Mouse (Mus musculus) liver, adult 2 months (tissue): ENCODE measurements at regions not wholly inside any gene's neighbourhood (a gene's known extent, or its start where the extent isn't known, plus 50 kb on each side); places are given as distances from the start of the nearest gene placed in this dataset.

ENCODE experiments used
- DNase-seq: peaks from one replicate; pipeline ENCODE4 v3.0.0-alpha.2; 2011; ENCODE audit warnings: low read depth, low spot score; ENCODE audit errors: extremely low read depth
- H3K27ac ChIP-seq: fragments of 200-500 bp; replicated peaks from 2 replicates; pipeline ENCODE4 v1.5.1; 2012; ENCODE audit warnings: low read depth, mild to moderate bottlenecking, control low read depth, inconsistent platforms, low read length; ENCODE audit not compliant: insufficient read depth
- H3K27me3 ChIP-seq: fragments of 200-500 bp; 2 replicates; pipeline ENCODE4 v1.6.1; 2012; ENCODE audit warnings: mild to moderate bottlenecking, moderate library complexity, low read length, inconsistent platforms; ENCODE audit not compliant: control insufficient read depth, insufficient read depth
- H3K36me3 ChIP-seq: fragments of 200-500 bp; 2 replicates; pipeline ENCODE4 v1.6.1; 2012; ENCODE audit warnings: low read length, inconsistent platforms; ENCODE audit not compliant: control insufficient read depth, insufficient read depth
- H3K4me1 ChIP-seq: fragments of 200-500 bp; 2 replicates; pipeline ENCODE4 v1.6.1; 2011; ENCODE audit warnings: low read length; ENCODE audit not compliant: control insufficient read depth, insufficient read depth
- H3K4me3 ChIP-seq: fragments of 200-500 bp; 2 replicates; pipeline ENCODE4 v1.5.1; 2011; ENCODE audit warnings: low read depth, mild to moderate bottlenecking, control low read depth, low read length, moderate library complexity; ENCODE audit not compliant: insufficient read depth
- H3K79me2 ChIP-seq: fragments of 200-500 bp; 2 replicates; pipeline ENCODE4 v1.6.1; 2012; ENCODE audit warnings: inconsistent platforms, mild to moderate bottlenecking, low read length, moderate library complexity; ENCODE audit not compliant: control insufficient read depth, insufficient read depth
- H3K9ac ChIP-seq: fragments of 200-500 bp; 2 replicates; pipeline ENCODE4 v1.6.1; 2012; ENCODE audit warnings: low read depth, mild to moderate bottlenecking, control low read depth, inconsistent platforms, low read length
- CTCF ChIP-seq: fragments of 200-500 bp; IDR thresholded peaks from 2 replicates; pipeline ENCODE4 v1.5.1; 2011; ENCODE audit warnings: low read depth, low read length, control low read depth
- POLR2A ChIP-seq: fragments of 200-500 bp; IDR thresholded peaks from 2 replicates; pipeline ENCODE4 v1.6.1; 2011; ENCODE audit warnings: low read length, control low read depth; ENCODE audit not compliant: insufficient read depth; ENCODE audit errors: extremely low read depth
- WGBS: fragments of 180-500 bp; shearing (Covaris S2); methylation state at CpG from one replicate; pipeline ENCODE4 v1.1.7; 2018; 5-methylcytosine and 5-hydroxymethylcytosine counted together

DNA sequence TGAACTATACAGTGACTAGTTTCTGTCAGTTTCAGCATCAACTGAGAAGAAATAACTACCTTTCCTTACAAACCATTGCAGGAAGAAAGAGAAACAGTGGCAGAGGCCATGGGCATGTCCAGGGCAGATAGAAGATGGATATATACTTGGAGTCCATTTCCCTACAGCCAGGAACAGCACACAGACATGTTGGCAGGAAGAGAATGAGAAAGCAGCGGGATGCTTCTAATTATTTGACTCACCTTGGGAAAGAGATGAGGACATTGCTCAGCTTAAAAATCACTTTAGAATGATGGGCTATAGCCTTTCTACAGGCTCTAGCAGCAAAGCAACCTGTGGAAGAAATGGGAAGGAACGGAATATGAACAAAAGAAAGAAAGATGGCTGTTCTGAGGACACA, 947.6 kb upstream of the Gm7489 start:
- TF ChIP-seq CTCF, result no peak
- TF ChIP-seq POLR2A, result no peak
- no peak for DNase-seq
- Histone ChIP-seq H3K27me3 (no peaks in the 10 kb centered on the region), H3K79me2 (no peaks in the 10 kb centered on the region), H3K9ac (no peak overlapping the region), H3K27ac (no peak overlapping the region), H3K4me3 (no peak overlapping the region), H3K4me1 (no peaks in the 10 kb centered on the region), H3K36me3 (no peaks in the 10 kb centered on the region)
- 94% methylated on average over 2 of the region's 2 CpGs for WGBS

DNA sequence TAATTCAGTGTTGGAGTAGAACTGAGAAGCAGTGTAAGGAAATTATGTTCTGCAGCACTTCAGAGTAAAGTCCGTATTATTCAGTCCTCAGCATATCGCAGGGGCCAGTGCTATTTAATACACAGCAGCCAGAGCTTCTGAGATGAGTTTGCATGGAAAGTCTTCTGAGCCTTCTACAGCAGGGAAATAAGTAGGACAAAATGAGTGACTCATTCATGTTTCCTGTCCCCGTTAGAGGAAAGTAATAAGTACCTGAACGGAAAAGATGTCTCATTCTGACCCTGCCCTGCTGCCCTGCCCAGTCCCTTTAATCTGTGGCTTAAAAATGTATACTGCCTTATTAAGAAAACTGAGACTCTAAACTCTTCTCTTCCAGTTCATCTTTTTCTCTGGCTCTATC, 940.1 kb upstream of the Gm7489 start:
- 79% methylated on average over 4 of the region's 4 CpGs for WGBS
- DNase-seq, result no peak

DNA sequence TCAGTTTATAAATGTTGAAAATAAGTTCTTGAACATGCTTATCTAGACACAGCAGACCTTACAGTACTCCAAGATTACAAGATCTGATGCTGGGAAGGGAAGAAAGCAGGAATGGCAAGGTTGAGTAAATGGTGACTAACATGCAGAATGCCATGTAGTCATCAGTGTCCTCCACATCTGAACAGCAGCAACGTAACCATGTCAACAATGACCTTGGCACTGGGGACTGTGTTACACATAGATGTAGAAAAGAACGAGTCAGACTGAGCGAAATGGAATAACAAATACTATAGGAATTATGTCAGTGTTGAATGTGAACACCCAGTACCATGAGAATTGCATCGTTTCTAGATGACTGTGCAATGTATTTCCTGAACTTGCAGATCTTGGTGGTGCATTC, 936.5 kb upstream of the Gm7489 start:
- no peak overlapping the region for H3K9ac ChIP-seq
- 82% methylated on average over 4 of the region's 4 CpGs for WGBS
- no peak overlapping the region for H3K27ac ChIP-seq
- H3K79me2 ChIP-seq, result no peaks in the 10 kb centered on the region
- H3K4me1 ChIP-seq, result no peaks in the 10 kb centered on the region
- H3K4me3 ChIP-seq, result no peak overlapping the region
- no peak for DNase-seq
- TF ChIP-seq CTCF (no peak), POLR2A (no peak)
- H3K36me3 ChIP-seq, result no peaks in the 10 kb centered on the region
- H3K27me3 ChIP-seq, result no peaks in the 10 kb centered on the region

More for the DNA sequence above, 940.1 kb upstream of the Gm7489 start:
- TF ChIP-seq POLR2A (no peak), CTCF (no peak)
- Histone ChIP-seq H3K36me3 (no peaks in the 10 kb centered on the region), H3K79me2 (no peaks in the 10 kb centered on the region), H3K9ac (no peak overlapping the region), H3K4me1 (no peaks in the 10 kb centered on the region), H3K4me3 (no peak overlapping the region), H3K27ac (no peak overlapping the region), H3K27me3 (no peaks in the 10 kb centered on the region)

DNA sequence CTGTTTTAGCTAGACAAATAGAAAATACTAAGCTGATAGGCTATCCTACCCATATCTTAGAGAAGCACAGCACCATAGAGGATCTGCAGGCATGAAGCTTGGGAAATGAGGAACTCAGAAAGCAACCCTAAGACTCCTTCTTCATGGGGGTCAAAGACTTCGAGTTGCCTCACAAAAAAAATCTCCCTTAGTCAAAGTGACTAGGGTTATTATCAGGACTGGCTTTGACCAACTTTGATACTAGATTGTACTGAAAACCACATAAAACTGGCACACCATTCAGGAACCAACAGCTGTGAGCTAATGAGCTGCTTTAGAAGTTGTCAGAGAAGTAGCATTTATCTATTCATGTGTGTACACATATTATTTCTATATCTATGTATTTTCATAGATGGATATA, 931.2 kb upstream of the Gm7489 start:
- Histone ChIP-seq H3K9ac (no peak overlapping the region), H3K27me3 (no peaks in the 10 kb centered on the region), H3K36me3 (no peaks in the 10 kb centered on the region), H3K27ac (no peak overlapping the region), H3K4me3 (no peak overlapping the region), H3K4me1 (no peaks in the 10 kb centered on the region), H3K79me2 (no peaks in the 10 kb centered on the region)
- DNase-seq, result no peak
- TF ChIP-seq POLR2A, result no peak
- TF ChIP-seq CTCF, result no peak
- 43% methylated on average over 1 of the region's 1 CpGs for WGBS

DNA sequence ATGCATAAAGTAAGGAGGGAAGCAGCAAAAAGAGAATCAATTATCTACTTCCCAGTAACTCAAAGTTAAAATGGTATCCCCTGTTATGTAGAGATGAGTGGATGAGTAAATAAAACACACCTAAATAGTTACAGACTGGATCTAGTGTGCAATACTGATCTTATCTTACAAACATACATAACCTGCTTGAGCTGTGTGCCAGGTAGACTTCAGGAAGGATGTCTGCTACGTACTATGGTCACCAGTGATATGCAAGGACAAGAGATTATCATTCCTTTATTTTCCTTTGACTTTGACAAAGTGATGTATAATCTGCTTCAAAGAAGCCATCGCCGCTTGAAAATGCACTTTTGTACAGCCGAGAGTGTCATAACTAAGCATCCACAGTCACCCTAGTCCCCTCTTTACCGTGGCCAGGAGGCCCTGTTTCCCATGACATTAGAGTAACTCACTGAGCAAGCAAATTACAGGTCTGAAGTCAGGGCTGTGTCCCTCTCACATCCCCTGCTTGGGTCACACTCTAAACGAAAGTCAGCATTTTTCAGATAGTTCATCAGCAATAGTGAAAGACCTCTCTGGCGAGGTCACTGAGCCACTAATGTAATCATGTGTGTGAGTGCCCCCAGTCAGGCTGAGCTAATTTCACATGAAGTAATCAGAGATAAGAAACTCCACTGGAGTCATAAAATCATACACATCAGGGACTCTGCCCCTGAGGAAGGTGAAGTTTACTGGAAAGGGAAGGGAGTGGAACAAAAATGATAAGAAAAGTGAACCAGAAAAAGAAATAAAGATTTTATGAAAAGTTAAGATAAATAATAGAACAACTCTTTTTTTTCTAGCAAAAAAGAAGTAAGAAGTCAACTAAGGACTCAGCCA, 929.8 kb upstream of the Gm7489 start:
- H3K79me2 ChIP-seq, result no peaks in the 10 kb centered on the region
- H3K4me3 ChIP-seq, result no peak overlapping the region
- H3K4me1 ChIP-seq, result no peaks in the 10 kb centered on the region
- no peaks in the 10 kb centered on the region for H3K36me3 ChIP-seq
- no peak overlapping the region for H3K9ac ChIP-seq
- TF ChIP-seq POLR2A, result no peak
- no peak for TF ChIP-seq CTCF
- H3K27ac ChIP-seq, result no peak overlapping the region
- no peak for DNase-seq
- 77% methylated on average over 7 of the region's 7 CpGs for WGBS
- H3K27me3 ChIP-seq, result no peaks in the 10 kb centered on the region

DNA sequence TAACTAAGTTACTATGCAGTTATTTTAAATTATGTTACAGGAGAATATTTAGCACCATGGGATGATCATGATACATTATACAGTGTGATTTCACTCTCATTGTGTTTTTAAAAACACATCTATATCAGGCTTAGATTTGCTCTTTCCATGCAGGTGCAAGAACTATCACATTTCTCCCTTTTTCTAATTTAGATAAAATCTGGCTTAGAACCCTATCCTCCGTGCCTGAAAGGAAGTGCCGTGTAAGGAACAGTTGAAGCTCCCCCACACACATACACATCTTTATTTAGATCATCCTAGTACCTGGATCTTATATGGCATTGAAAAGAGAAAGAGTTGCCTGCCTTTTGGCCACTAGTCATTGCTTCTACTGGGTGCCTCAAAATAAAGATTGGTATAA, 925.0 kb upstream of the Gm7489 start:
- Histone ChIP-seq H3K4me3 (no peak overlapping the region), H3K4me1 (no peaks in the 10 kb centered on the region), H3K36me3 (no peaks in the 10 kb centered on the region), H3K79me2 (no peaks in the 10 kb centered on the region), H3K27me3 (no peaks in the 10 kb centered on the region), H3K9ac (no peak overlapping the region), H3K27ac (no peak overlapping the region)
- no peak for DNase-seq
- TF ChIP-seq POLR2A (no peak), CTCF (no peak)
- WGBS, result 87% methylated on average over 2 of the region's 2 CpGs
